Mouse (Mus musculus) stomach, postnatal 0 days (tissue): ENCODE measurements around the gene Vmn2r13. TPM values are rescaled to one million over a fixed set of nuclear protein-coding genes. Genes with fewer than 3 reads are reported as not detected.
"Not testable (repeated sequence)": the region's sequence is repeated elsewhere in the genome, so short reads cannot be mapped to it uniquely, and the experiment has no call there.

Experiments
- ATAC-seq: fragments of 200-750 bp; cut with Nextera tagmentation; 2 replicates; pipeline ENCODE4 v1.8.0; 2017; ENCODE audit not compliant: low FRiP score, low TSS enrichment
- DNase-seq: peaks from one replicate; pipeline ENCODE4 v3.0.0-alpha.2; 2016; ENCODE audit warnings: low spot score
- H3K27ac ChIP-seq: fragments of 300-500 bp; sonication (generic); replicated peaks from 2 replicates; pipeline ENCODE4 v1.5.1; 2014; ENCODE audit warnings: mild to moderate bottlenecking, control low read depth
- H3K27me3 ChIP-seq: fragments of 300-500 bp; sonication (generic); 2 replicates; pipeline ENCODE4 v1.6.1; 2014; ENCODE audit warnings: low read length; ENCODE audit not compliant: control insufficient read depth, insufficient read depth
- H3K36me3 ChIP-seq: fragments of 300-500 bp; sonication (generic); 2 replicates; pipeline ENCODE4 v1.6.1; 2014; ENCODE audit warnings: low read length, mixed read lengths; ENCODE audit not compliant: control insufficient read depth, insufficient read depth
- H3K4me1 ChIP-seq: fragments of 300-500 bp; sonication (generic); replicated peaks from 2 replicates; pipeline ENCODE4 v1.6.1; 2014; ENCODE audit warnings: antibody characterized with exemption; ENCODE audit not compliant: control insufficient read depth, insufficient read depth
- H3K4me2 ChIP-seq: fragments of 300-500 bp; sonication (generic); replicated peaks from 2 replicates; pipeline ENCODE4 v1.6.1; 2014; ENCODE audit warnings: low read depth, mild to moderate bottlenecking, control low read depth, moderate library complexity
- H3K4me3 ChIP-seq: fragments of 300-500 bp; sonication (generic); 2 replicates; pipeline ENCODE4 v1.5.1; 2014; ENCODE audit warnings: low read depth, low read length, control low read depth
- H3K9ac ChIP-seq: fragments of 300-500 bp; sonication (generic); 2 replicates; pipeline ENCODE4 v1.6.1; 2014; ENCODE audit warnings: mild to moderate bottlenecking, low read length, control low read depth, mixed read lengths
- H3K9me3 ChIP-seq: fragments of 300-500 bp; sonication (generic); 2 replicates; pipeline ENCODE4 v1.6.1; 2016; ENCODE audit warnings: low read length; ENCODE audit not compliant: control insufficient read depth
- CTCF ChIP-seq: IDR thresholded peaks from 2 replicates; pipeline ENCODE4 v1.5.1; 2016; ENCODE audit warnings: antibody characterized with exemption, low read depth, mild to moderate bottlenecking, moderate library complexity
- EP300 ChIP-seq: optimal IDR thresholded peaks from 2 replicates; pipeline ENCODE3; 2016; ENCODE audit warnings: antibody characterized with exemption
- WGBS: fragments of 180-500 bp; shearing (Covaris S2); extraction: QIAGEN DNeasy Blood & Tissue Kit; methylation state at CpG from one replicate; pipeline ENCODE4 v1.1.7; 2014; 5-methylcytosine and 5-hydroxymethylcytosine counted together
- polyA plus RNA-seq: library from polyadenylated mRNA; unstranded; fragments of >200 nt; fragmentation: Nextera tagmentation; extraction: Ambion mirVana; gene quantifications from 2 replicates; pipeline ENCODE4 v1.2.1, GENCODE M21; 2015

Gene Vmn2r13
- not detected in 2 replicates for polyA plus RNA-seq

DNA sequence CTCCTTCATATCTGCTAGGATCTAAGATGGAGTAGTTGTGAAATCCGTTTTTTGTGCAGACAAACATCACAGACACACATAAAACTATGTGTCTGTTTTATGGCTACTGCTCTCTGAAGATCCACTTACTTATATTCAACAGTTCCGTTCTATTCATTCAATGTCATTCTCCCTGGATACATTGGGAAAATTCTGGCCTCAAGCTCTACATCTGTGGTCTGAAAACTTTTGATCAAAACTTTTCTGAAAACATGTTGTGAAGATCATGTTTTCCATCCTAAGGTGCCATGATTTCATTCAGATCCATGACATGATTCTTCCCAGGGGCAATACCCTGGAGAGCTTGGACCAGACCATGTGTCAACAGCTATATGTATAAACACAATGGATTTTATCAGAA lies at the start of gene Vmn2r13:
Gene Vmn2r13 (minus strand): TSS at position 101 of the 400 bp plus-strand sequence.
- H3K4me1 ChIP-seq, DNase-seq, H3K4me3 ChIP-seq, H3K9ac ChIP-seq, H3K4me2 ChIP-seq, H3K27me3 ChIP-seq, H3K9me3 ChIP-seq, ATAC-seq, H3K36me3 ChIP-seq, H3K27ac ChIP-seq: not testable (repeated sequence)
- WGBS = 52% methylated on average over 2 of the region's 2 CpGs

DNA sequence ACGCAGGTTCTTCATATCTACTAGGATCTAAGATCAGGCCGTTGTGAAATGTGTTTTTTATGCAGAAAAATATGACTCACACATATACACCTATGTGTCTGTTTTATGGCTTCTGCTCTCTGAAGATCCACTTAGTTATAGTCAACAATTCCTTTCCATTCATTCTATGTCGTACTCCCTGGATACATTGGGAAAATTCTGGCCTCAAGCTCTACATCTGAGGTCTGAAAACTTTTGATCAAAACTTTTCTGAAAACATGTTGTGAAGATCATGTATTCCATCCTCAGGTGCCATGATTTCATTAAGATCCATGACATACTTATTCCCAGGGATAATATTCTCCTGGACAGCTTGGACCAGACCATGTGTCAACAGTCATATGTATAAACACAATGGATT lies 32.6 kb upstream of the Vmn2r13 start, which contains the start of gene Vmn2r14:
Gene Vmn2r14 (minus strand): TSS at position 101 of the 400 bp plus-strand sequence.
- ATAC-seq = no peak
- TF ChIP-seq CTCF (no peak), EP300 (no peak)
- Histone ChIP-seq H3K4me3 (no peak within 1 kb of the TSS), H3K9me3 (no peaks in the 10 kb centered on the region), H3K27ac (no peak within 1 kb of the TSS), H3K4me2 (no peak within 1 kb of the TSS), H3K4me1 (no peaks in the 10 kb centered on the region), H3K27me3 (no peaks in the 10 kb centered on the region), H3K36me3 (no peaks in the 10 kb centered on the region), H3K9ac (no peak within 1 kb of the TSS)
- DNase-seq = no peak
- 59% methylated on average over 3 of the region's 3 CpGs for WGBS

GRCm38 (mm10) chr5:109166851-109167250 lies 25.1 kb downstream of the Vmn2r13 start:
- not testable (repeated sequence) for H3K9me3 ChIP-seq, H3K27me3 ChIP-seq, ATAC-seq, H3K4me2 ChIP-seq, H3K27ac ChIP-seq, H3K4me3 ChIP-seq, H3K36me3 ChIP-seq, DNase-seq, H3K9ac ChIP-seq, H3K4me1 ChIP-seq
- WGBS = 87% methylated on average over 4 of the region's 4 CpGs

DNA sequence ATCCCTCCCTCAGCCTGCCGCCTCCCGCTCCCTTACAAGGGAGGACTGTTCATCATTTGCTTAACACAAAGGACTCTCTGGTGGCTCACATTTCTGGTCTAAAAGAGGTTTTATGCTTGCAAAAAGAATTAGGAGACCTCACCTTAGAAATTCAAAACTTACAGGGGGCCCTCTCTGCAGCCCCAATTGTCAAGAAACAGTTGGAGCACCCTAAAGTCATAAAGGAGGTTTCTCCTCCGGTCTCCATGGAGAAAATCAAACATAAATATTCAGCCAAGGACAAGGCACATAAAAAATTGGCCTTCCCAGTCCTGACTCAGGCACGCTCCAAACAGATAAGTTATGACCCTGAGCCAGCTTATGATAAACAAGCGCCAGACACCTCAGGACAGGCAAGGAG lies 31.9 kb downstream of the Vmn2r13 start:
- no peaks in the 10 kb centered on the region for H3K4me1 ChIP-seq
- H3K36me3 ChIP-seq = no peaks in the 10 kb centered on the region
- no peak overlapping the region for H3K4me3 ChIP-seq
- no peak for ATAC-seq
- DNase-seq = no peak
- no peaks in the 10 kb centered on the region for H3K9me3 ChIP-seq
- no peak overlapping the region for H3K4me2 ChIP-seq
- no peak for TF ChIP-seq EP300
- no peak for TF ChIP-seq CTCF
- 85% methylated on average over 5 of the region's 5 CpGs for WGBS
- no peak overlapping the region for H3K9ac ChIP-seq
- no peaks in the 10 kb centered on the region for H3K27me3 ChIP-seq
- no peak overlapping the region for H3K27ac ChIP-seq

- H3K27ac ChIP-seq, H3K4me3 ChIP-seq, H3K9me3 ChIP-seq, H3K4me2 ChIP-seq, ATAC-seq, H3K36me3 ChIP-seq, H3K4me1 ChIP-seq, DNase-seq, H3K9ac ChIP-seq, H3K27me3 ChIP-seq: not testable (repeated sequence)
- WGBS = 52% methylated on average over 1 of the region's 1 CpGs
Measured at GRCm38 (mm10) chr5:109159576-109159975, 32.4 kb downstream of the Vmn2r13 start.

DNA sequence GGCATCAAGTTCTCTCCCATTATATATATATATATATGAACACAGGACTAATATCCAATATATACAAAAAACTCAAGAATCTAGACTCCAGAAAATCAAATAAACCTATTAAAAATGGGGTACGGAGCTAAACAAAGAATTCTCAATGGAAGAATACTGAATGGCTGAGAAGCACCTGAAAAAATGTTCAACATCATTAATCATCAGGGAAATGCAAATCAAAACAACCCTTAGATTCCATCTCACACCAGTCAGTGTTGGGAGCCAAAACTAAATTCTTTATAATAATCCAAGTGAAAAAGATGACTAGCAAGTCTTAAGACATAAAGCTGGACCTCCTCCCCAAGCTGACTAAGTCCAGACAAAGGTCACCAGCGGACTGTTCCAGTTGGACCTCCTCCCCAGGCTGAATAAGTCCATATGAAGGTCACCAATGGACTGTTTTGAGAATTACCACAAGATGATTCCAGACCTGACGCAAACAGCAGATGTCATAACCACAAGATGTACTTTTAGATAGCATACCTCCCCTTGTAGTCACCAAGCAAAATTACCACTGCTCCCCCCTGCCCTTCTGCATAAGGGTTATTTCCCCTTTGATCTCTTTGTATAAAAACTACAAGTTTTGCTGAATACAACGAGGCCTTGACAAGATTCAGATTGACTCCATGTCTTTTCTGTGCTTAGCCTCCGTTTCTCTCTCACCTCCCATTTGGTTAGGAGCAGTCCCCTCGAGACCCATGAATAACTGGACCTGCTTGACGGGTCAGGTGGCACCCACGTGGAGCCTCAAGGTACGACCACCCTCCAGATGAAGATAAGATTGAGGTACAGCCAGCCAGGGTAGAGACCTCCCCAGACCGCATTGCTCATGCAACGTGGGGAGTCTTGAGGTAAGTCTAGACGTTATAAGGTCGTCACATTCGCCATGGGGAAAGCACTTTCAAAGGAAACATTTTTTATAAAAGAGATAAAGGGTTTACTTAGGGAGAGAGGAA lies 33.2 kb downstream of the Vmn2r13 start:
- ATAC-seq, H3K9ac ChIP-seq, H3K4me3 ChIP-seq, H3K4me2 ChIP-seq, H3K36me3 ChIP-seq, H3K27me3 ChIP-seq, DNase-seq, H3K4me1 ChIP-seq, H3K27ac ChIP-seq, H3K9me3 ChIP-seq: not testable (repeated sequence)
- 69% methylated on average over 14 of the region's 14 CpGs for WGBS
